Mouse (Mus musculus): ENCODE measurements around the gene Nat8l.

- TF ChIP-seq CTCF (IDR thresholded peaks at IDR 0.05; ENCODE audit: low read depth) = no peak
- TF ChIP-seq EP300 (IDR thresholded peaks at IDR 0.05; ENCODE audit: low read depth) = no peak
Measured at GRCm38 (mm10) chr5:33974736-33975135, 21.0 kb upstream of the Nat8l start.

Measured in liver, postnatal 0 days (tissue).